Mouse (Mus musculus) cerebellum, adult 8-10 months (tissue): ENCODE results near the gene Fosl2.

ENCODE experiments used
- DNase-seq: peaks from one replicate; pipeline ENCODE4 v3.0.0; 2022

The Fosl2 gene

GRCm38 (mm10) chr5:32135336-32136206 lies at the start of gene Fosl2:
Gene Fosl2, plus strand, starts transcription at chr5:32135801.
- peak; percentile 94 for DNase-seq

- no peak for DNase-seq
These were observed 49.6 kb upstream of the Fosl2 start for GRCm38 (mm10) chr5:32085971-32086370.

GRCm38 (mm10) chr5:32086526-32087090 lies 49.0 kb upstream of the Fosl2 start:
- DNase-seq: no peak

- no peak for DNase-seq
These were observed 46.1 kb upstream of the Fosl2 start for GRCm38 (mm10) chr5:32089481-32089880.

- no peak for DNase-seq
These were observed 43.3 kb upstream of the Fosl2 start for GRCm38 (mm10) chr5:32092281-32092680.

GRCm38 (mm10) chr5:32098691-32099090 lies 36.9 kb upstream of the Fosl2 start:
- DNase-seq: no peak

- DNase-seq: peak; percentile 56
These were observed 33.1 kb upstream of the Fosl2 start for GRCm38 (mm10) chr5:32102484-32102883.

- DNase-seq: peak; percentile 36
These were observed 32.6 kb upstream of the Fosl2 start for GRCm38 (mm10) chr5:32102971-32103431.

GRCm38 (mm10) chr5:32103545-32103944 lies 32.1 kb upstream of the Fosl2 start:
- DNase-seq: no peak

- DNase-seq: peak; percentile 53
These were observed 31.2 kb upstream of the Fosl2 start for GRCm38 (mm10) chr5:32104119-32104990.

GRCm38 (mm10) chr5:32106473-32107140 lies 29.0 kb upstream of the Fosl2 start:
- no peak for DNase-seq

- no peak for DNase-seq
These were observed 24.9 kb upstream of the Fosl2 start for GRCm38 (mm10) chr5:32110651-32111050.

GRCm38 (mm10) chr5:32112206-32112916 lies 23.2 kb upstream of the Fosl2 start:
- DNase-seq: no peak

- DNase-seq: no peak
These were observed 14.7 kb upstream of the Fosl2 start for GRCm38 (mm10) chr5:32120901-32121376.

- DNase-seq: no peak
These were observed 13.7 kb upstream of the Fosl2 start for GRCm38 (mm10) chr5:32121936-32122335.

GRCm38 (mm10) chr5:32122363-32122762 lies 13.2 kb upstream of the Fosl2 start:
- no peak for DNase-seq

GRCm38 (mm10) chr5:32124957-32125356 lies 10.6 kb upstream of the Fosl2 start:
- DNase-seq: no peak

- DNase-seq: no peak
These were observed 8.4 kb upstream of the Fosl2 start for GRCm38 (mm10) chr5:32127226-32127625.

- no peak for DNase-seq
These were observed 7.7 kb upstream of the Fosl2 start for GRCm38 (mm10) chr5:32127927-32128326.

- peak; percentile 67 for DNase-seq
These were observed 2.6 kb upstream of the Fosl2 start for GRCm38 (mm10) chr5:32132971-32133501.

GRCm38 (mm10) chr5:32133549-32134004 lies 2.0 kb upstream of the Fosl2 start:
- peak; percentile 69 for DNase-seq
